Mouse (Mus musculus) heart, postnatal 0 days (tissue): ENCODE measurements around the gene Nrxn3. TPM values are rescaled to one million over a fixed set of nuclear protein-coding genes. Genes with fewer than 3 reads are reported as not detected.

Experiments
- ATAC-seq: fragments of 200-750 bp; cut with Nextera tagmentation; 2 replicates; pipeline ENCODE4 v1.8.0; 2017; ENCODE audit warnings: low read depth, moderate number of reproducible peaks, moderate library complexity; ENCODE audit not compliant: insufficient read depth
- DNase-seq: peaks from one replicate; pipeline ENCODE4 v3.0.0-alpha.2; 2016; ENCODE audit warnings: low spot score
- H3K27ac ChIP-seq: fragments of 300-500 bp; sonication (generic); 2 replicates; pipeline ENCODE4 v1.5.1; 2014; ENCODE audit warnings: low read depth, mild to moderate bottlenecking
- H3K27me3 ChIP-seq: fragments of 300-500 bp; sonication (generic); 2 replicates; pipeline ENCODE4 v1.6.1; 2014; ENCODE audit warnings: low read length, mixed read lengths; ENCODE audit not compliant: control insufficient read depth, insufficient read depth
- H3K36me3 ChIP-seq: fragments of 300-500 bp; sonication (generic); replicated peaks from 2 replicates; pipeline ENCODE4 v1.6.1; 2014; ENCODE audit warnings: low read length, mixed read lengths; ENCODE audit not compliant: control insufficient read depth, insufficient read depth
- H3K4me1 ChIP-seq: fragments of 300-500 bp; sonication (generic); 2 replicates; pipeline ENCODE4 v1.6.1; 2014; ENCODE audit warnings: antibody characterized with exemption; ENCODE audit not compliant: control insufficient read depth, insufficient read depth
- H3K4me2 ChIP-seq: fragments of 300-500 bp; sonication (generic); 2 replicates; pipeline ENCODE4 v1.6.1; 2014; ENCODE audit warnings: low read depth, mild to moderate bottlenecking, low read length, moderate library complexity
- H3K4me3 ChIP-seq: fragments of 300-500 bp; sonication (generic); 2 replicates; pipeline ENCODE4 v1.5.1; 2014; ENCODE audit warnings: low read depth, low read length
- H3K9ac ChIP-seq: fragments of 300-500 bp; sonication (generic); replicated peaks from 2 replicates; pipeline ENCODE4 v1.6.1; 2014; ENCODE audit warnings: low read depth, low read length, mixed read lengths
- H3K9me3 ChIP-seq: fragments of 300-500 bp; sonication (generic); replicated peaks from 2 replicates; pipeline ENCODE4 v1.6.1; 2016; ENCODE audit warnings: low read length; ENCODE audit not compliant: control insufficient read depth
- CTCF ChIP-seq: IDR thresholded peaks from 2 replicates; pipeline ENCODE4 v1.5.1; 2016; ENCODE audit warnings: antibody characterized with exemption, control low read depth, low read depth
- EP300 ChIP-seq: IDR thresholded peaks from 2 replicates; pipeline ENCODE4 v1.6.1; 2016; ENCODE audit warnings: antibody characterized with exemption, low read depth
- WGBS: fragments of 180-500 bp; shearing (Covaris S2); extraction: QIAGEN DNeasy Blood & Tissue Kit; methylation state at CpG from one replicate; pipeline ENCODE4 v1.1.7; 2014; 5-methylcytosine and 5-hydroxymethylcytosine counted together
- polyA plus RNA-seq: library from polyadenylated mRNA; unstranded; fragments of >200 nt; fragmentation: Nextera tagmentation; extraction: Ambion mirVana; gene quantifications from 2 replicates; pipeline ENCODE4 v1.2.1, GENCODE M21; 2015
- total RNA-seq: library from RNA; depleted of rRNA; stranded (reverse); fragments of >200 nt; gene quantifications from 2 replicates; pipeline ENCODE4 v1.2.3, GENCODE M21; 2014; ENCODE audit warnings: low replicate concordance

Nrxn3 gene
- total and polyA plus RNA-seq, 2 experiments from 2014 or later, result 1.0 to 1.8 TPM

GRCm38 (mm10) chr12:88957431-88957830 is 234.8 kb downstream of the Nrxn3 start:
- TF ChIP-seq CTCF, result no peak
- TF ChIP-seq EP300, result no peak
- H3K4me2 ChIP-seq, result no peak overlapping the region
- ATAC-seq (no peak), DNase-seq (no peak)
- 57% methylated on average over 3 of the region's 3 CpGs for WGBS
- no peaks in the 10 kb centered on the region for H3K27me3 ChIP-seq
- H3K36me3 ChIP-seq, result no peaks in the 10 kb centered on the region
- H3K4me1 ChIP-seq, result no peaks in the 10 kb centered on the region
- no peak overlapping the region for H3K27ac ChIP-seq
- H3K9me3 ChIP-seq, result no peaks in the 10 kb centered on the region
- no peak overlapping the region for H3K4me3 ChIP-seq
- H3K9ac ChIP-seq, result no peak overlapping the region

GRCm38 (mm10) chr12:88960817-88961216 is 238.1 kb downstream of the Nrxn3 start:
- TF ChIP-seq EP300 (no peak), CTCF (no peak)
- Histone ChIP-seq H3K4me3 (no peak overlapping the region), H3K4me2 (no peak overlapping the region), H3K4me1 (no peaks in the 10 kb centered on the region), H3K9me3 (no peaks in the 10 kb centered on the region), H3K27ac (no peak overlapping the region), H3K36me3 (no peaks in the 10 kb centered on the region), H3K27me3 (no peaks in the 10 kb centered on the region), H3K9ac (no peak overlapping the region)
- 80% methylated on average over 1 of the region's 1 CpGs for WGBS
- no peak for ATAC-seq
- no peak for DNase-seq

- no peak overlapping the region for H3K27ac ChIP-seq
- H3K36me3 ChIP-seq, result no peaks in the 10 kb centered on the region
- no peak for DNase-seq
- no peak overlapping the region for H3K9ac ChIP-seq
- H3K4me2 ChIP-seq, result no peak overlapping the region
- no peak overlapping the region for H3K4me3 ChIP-seq
- 53% methylated on average over 4 of the region's 4 CpGs for WGBS
- no peaks in the 10 kb centered on the region for H3K27me3 ChIP-seq
- TF ChIP-seq CTCF, result no peak
- H3K4me1 ChIP-seq, result no peaks in the 10 kb centered on the region
- H3K9me3 ChIP-seq, result no peaks in the 10 kb centered on the region
- no peak for ATAC-seq
These were observed 243.7 kb downstream of the Nrxn3 start for GRCm38 (mm10) chr12:88966329-88966728.

- Histone ChIP-seq H3K9me3 (no peaks in the 10 kb centered on the region), H3K27me3 (no peaks in the 10 kb centered on the region), H3K9ac (no peak overlapping the region), H3K4me1 (no peaks in the 10 kb centered on the region), H3K4me2 (no peak overlapping the region), H3K36me3 (no peaks in the 10 kb centered on the region), H3K27ac (no peak overlapping the region), H3K4me3 (no peak overlapping the region)
- no peak for ATAC-seq
- TF ChIP-seq CTCF (no peak), EP300 (no peak)
- 49% methylated on average over 2 of the region's 2 CpGs for WGBS
- DNase-seq, result no peak
These were observed 253.9 kb downstream of the Nrxn3 start for GRCm38 (mm10) chr12:88976621-88977020.

DNA sequence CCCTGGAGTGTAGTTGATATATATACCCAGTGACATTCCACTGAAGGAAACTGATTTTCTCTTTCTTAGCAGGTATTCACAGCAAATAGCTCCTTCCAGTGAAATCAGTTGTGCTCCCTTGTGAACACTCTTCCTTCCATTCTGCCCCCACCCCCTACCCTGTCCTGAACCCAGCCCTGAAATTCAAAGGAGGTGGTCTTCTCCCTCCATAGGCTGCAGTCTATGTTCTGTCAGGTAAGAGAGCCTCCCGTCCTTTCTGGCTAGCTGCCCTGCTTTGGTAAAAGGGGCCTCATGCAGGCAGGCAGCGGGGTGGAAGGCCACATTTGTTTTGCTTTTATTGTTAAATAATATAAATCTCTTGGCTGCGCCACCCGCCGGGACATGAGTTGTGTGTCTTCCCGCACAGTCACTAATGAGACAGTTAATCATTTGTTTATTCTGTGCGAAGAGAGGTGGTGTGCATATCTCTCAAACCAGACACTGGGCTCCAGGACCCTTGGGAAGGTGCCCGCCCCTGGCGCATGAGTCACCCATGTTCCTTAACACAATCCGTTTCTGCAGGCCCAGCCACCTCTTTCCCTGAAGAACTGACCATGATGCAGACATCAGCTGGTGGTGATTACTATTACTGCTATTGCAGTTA is 261.1 kb downstream of the Nrxn3 start:
- H3K27me3 ChIP-seq, result no peaks in the 10 kb centered on the region
- no peak overlapping the region for H3K27ac ChIP-seq
- 26% methylated on average over 10 of the region's 10 CpGs for WGBS
- H3K4me2 ChIP-seq, result no peak overlapping the region
- peak; percentile 32 for DNase-seq
- no peaks in the 10 kb centered on the region for H3K36me3 ChIP-seq
- TF ChIP-seq CTCF (no peak), EP300 (no peak)
- peaks cover 8% of the 10 kb centered on the region; the same call in 1 of the 2 replicates for H3K4me1 ChIP-seq
- ATAC-seq, result peak; percentile 78
- no peak overlapping the region for H3K9ac ChIP-seq
- no peaks in the 10 kb centered on the region for H3K9me3 ChIP-seq
- no peak overlapping the region for H3K4me3 ChIP-seq

DNA sequence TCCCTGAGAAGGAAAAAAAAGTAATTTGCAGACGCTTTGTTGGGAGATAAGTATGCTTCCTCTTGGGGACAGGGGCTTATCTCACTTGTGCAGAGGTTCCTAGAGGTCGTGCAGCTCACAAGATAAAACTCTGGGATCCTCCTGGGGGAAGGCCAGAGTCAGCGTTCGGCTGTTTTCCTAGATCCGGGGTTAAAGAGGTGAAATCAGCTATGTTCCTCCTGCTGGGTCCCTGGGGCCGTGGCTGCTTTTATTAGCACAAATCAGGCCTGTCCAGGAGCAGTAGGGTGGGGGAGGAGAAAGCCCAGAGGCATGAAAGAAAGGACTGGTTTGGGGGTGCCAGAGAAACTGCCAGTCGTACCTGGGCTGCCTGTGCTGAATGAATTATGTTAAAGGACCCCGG is 261.7 kb downstream of the Nrxn3 start:
- Histone ChIP-seq H3K36me3 (no peaks in the 10 kb centered on the region), H3K4me2 (no peak overlapping the region; the same call in 1 of the 2 replicates), H3K4me3 (no peak overlapping the region), H3K27me3 (no peaks in the 10 kb centered on the region), H3K27ac (0 out of 2 replicates have a peak overlapping the region, but pooled peaks have one; percentile 13), H3K4me1 (peaks cover 8% of the 10 kb centered on the region; the same call in 1 of the 2 replicates), H3K9ac (no peak overlapping the region), H3K9me3 (no peaks in the 10 kb centered on the region)
- ATAC-seq (peak; percentile 67), DNase-seq (peak; percentile 17)
- TF ChIP-seq CTCF, result no peak
- TF ChIP-seq EP300, result no peak
- WGBS, result 8% methylated on average over 8 of the region's 8 CpGs
